Mouse (Mus musculus): Measurements from ENCODE around the gene Gm9918.

Gm9918 gene

DNA sequence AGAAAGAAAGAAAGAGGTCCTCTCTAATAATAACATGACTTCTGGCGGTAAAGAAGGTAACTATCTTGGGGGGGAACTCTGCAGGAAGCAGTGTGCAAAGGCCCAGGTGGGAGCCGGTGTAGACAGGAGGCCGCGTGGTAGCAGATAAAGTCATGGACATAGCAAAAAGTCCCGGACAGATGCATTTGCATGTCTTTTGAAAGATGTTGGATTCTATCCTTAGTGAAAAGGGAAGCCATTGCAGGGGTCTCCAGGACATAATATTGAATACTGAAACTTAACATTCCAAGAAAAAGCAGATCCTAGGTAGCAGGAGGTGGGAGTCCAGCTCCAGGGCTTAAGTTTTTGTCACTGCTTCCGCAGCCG, 8.3 kb downstream of the Gm9918 start:
- peak; percentile 30 for DNase-seq (ENCODE audit: low spot score)

DNA sequence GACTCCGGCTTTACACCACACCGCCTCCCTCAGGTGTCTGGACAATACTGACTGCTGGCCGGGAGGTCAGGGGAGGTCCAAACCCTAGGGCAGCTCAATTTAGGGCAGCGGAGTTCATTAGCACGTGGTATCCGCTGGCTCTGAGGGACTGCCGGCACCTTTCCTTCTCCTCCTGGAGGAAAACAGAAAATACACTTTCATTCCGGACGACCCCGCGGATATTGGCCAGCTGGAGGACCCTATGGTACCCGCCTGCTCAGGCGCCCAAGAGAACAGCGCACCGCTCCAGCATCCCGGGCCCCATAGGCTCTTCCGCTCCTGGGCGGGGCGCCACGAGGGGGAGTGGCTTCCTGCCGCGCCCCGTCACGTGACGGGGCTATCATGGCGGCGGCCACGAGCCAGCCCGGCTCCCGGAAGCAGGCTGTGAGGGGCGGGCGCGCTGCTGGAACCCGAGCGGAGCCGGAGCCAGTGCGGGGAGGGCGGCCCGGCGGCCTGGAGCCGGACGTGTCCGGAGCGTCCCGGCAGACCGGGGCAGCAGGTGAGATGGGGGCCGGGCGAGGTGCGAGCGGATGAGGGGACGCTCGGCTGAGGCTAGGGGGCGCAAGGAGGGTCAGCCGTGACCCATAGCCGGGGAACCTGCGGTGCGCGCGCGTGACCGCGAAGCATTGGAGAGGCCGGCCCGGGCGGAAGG, 8.9 kb downstream of the Gm9918 start, which contains the start of gene Mfsd5:
Mfsd5 (plus strand) TSS at position 363 of the 691 bp plus-strand sequence.
- DNase-seq (ENCODE audit: low spot score) = peak; percentile 80

DNA sequence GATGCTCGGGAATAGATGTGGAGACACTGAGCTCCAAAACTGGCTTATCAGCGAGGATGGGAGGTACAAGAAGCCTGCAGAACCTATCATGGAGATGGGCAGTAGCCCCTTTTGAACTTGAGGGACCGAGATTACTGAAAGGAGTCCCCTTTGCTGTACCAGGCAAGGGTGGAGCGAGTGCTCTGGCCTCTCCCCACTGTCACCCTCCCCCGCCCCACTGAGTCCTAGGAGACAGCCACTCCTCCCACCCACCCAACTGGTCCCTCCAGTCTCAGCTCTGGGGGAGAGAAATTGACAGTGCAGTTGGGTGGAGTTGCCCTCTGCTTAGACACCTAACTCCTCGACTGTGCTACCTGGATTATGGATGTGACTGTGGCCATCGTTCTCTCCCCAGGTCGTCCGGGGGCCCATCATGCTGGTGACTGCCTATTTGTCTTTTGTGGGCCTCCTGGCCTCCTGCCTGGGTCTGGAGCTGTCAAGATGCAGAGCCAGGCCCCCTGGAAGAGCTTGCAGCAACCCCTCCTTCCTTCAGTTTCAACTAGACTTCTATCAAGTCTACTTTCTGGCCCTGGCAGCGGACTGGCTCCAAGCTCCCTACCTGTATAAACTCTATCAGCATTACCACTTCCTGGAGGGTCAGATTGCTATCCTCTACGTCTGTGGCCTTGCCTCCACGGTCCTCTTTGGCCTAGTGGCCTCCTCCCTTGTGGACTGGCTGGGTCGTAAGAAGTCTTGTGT, 9.6 kb downstream of the Gm9918 start:
- no peak for DNase-seq (ENCODE audit: low spot score)

DNA sequence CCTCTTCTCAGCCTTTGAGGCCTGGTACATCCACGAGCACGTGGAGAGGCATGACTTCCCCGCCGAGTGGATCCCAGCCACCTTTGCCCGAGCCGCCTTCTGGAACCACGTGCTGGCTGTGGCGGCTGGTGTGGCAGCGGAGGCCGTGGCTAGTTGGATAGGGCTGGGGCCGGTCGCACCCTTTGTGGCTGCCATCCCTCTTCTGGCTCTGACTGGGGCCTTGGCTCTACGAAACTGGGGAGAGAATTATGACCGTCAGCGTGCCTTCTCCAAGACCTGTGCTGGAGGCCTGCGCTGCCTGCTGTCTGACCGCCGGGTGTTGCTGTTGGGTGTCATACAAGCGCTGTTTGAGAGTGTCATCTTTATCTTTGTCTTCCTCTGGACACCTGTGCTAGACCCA, 10.3 kb downstream of the Gm9918 start:
- DNase-seq (ENCODE audit: low spot score) = no peak

DNA sequence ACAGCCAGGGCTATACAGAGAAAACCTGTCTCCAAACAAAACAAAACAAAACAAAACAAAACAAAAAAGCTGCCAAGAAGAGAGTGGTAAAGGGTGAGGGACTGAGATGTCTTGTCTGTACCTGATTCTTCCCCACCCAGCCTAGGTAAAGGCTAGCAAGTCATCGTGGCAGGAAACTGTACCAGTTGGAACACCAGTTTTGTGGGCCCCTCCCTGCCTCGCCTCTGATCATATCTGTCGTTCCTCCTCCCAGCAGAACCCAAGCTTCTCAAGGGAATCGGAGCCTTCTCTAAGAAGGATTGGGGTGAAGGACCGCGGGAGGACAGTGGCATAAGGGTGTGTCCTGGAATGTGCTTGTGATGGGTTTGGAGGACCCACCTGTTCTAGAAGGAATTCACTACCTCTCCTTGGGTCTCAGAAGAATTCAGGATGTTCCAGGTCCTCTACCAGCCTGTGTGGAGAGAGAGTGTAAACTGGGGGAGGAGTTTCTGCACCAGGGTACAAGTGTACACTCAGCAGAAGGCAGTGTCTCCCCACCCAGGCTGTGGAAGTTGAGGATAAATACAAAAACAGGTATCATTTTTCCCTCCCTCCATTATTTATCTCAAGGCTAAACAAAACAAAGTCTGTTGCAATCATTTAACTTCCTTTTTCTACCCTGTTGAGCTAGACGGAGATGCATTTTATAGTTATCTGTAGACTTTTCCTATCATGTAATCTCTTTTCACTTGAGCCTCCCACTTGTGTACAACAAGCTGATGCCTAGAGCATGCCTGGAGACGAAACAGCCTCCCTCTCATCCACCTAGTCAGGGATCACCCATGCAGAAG, 12.3 kb downstream of the Gm9918 start:
- no peak for DNase-seq (ENCODE audit: low spot score)

DNA sequence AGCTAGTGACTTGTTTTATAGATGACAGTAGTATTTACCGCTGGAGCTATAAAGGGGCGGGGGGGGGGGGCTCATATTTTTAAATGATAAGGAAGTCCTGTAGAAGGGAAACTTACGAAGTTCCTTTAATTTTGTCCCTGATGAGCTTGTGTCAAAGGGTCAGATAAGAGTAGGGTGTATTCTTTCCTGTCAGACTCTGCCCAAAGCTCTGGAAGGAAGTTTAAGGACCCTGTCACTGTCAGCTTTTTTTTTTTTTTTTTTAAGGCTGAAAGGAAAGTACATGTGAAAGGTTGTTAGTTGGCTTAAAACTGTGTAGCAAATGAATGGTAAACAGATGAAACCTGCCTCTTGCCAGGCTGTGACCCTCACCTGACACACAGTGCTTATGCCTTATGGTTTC, 13.3 kb downstream of the Gm9918 start:
- no peak for DNase-seq (ENCODE audit: low spot score)

DNA sequence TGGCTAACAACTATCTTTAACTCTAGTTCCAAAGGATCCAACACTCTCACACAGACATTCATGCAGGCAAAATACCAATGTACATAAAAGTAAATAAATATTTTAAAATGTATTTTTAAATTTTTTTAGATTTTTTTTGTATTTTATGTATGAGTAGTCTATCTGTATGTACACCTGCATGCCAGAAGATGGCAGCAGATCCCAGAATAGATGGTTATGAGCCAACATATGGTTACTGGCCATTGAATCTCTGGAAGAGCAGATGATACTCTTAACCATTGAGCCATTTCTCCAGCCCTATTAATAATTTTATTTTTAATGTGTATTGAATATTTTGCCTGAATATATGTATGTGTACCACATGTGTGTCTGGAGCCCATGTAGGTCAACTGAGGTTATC, 17.0 kb downstream of the Gm9918 start:
- peak; percentile 45 for DNase-seq (ENCODE audit: low spot score)

DNA sequence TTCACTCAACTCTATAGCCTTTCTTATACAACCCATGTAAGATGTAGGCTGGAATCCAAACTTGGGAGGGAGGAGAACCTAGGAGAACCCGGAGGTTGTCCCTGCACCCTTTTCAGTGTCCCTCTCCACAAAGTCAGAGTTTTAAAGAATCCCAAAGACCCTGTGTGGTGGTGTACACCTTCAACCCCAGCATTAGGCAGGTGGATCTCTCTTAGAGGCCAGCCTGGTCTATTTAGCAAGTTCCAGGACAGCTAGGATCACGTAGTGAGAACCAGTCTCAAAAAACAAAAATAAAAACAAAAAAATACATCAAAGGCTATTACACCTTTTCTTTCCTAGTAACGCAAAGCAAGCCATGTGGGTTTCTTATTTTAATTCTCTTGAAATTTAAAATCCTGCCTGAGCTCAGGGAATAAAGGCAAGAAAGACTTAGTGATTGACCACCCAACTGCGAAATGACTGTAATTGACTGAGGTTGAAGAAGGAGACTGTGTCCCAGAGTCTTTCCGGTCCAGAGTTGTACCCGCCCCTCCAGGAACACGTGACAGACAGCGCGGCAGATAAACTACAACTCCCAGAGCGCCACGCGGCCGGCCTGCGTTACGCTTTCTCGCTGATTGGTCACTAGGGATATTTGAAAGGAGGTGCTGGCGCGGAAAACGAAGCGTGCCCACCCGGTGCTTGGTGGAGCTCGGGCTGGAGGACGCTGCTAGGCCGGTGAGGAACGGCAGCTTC, 25.4 kb downstream of the Gm9918 start, which contains the start of gene Espl1:
Espl1 (plus strand) TSS at position 634 of the 735 bp plus-strand sequence.
- DNase-seq (ENCODE audit: low spot score) = peak; percentile 93

DNA sequence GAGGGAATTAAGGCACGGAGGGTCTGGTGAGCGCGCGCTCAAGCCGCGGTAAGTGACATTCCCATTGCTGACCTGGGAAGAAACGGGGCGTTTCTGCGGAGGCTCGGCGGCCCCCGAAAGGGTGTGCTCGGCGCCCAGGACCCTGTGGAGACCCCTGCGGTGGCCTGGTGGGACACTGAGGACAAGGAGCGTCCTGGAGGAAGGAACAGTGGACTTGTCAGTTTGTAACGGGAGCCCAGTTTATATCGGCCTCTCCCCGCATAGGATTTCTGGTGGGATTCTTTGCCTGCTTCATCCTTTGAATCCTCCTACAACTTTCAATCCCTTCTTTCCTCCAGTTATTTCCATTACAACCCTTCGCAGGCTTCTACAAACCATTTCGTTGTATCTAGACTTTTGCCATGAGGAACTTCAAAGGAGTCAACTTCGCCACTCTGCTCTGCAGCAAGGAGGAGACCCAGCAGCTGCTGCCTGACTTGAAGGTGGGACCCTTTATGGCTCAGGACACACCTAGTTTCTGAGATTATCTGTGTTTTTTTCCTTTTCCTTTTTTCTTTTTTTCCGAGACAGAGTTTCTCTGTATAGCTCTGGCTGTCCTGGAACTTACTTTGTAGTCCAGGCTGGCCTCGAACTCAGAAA, 26.1 kb downstream of the Gm9918 start:
- no peak for DNase-seq (ENCODE audit: low spot score)

DNA sequence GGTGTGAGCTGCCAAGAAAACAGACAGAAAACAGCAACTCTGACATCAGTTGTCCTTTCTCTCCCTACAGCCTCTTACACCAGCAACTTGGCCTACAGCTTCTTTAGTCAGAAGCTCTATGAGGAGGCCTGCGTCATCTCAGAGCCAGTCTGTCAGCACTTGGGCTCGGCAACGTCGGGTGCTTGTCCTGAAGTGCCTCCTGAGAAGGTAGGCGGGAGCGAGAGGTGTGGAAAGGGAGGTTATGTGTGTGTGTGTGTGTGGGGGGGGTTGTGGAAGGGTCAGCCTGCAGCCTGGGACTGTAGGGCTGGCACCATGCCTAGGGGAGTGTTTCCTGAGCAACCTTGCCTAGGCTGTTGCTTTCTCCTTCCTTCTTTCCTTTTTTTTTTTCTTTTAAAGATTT, 32.2 kb downstream of the Gm9918 start:
- DNase-seq (ENCODE audit: low spot score) = no peak

DNA sequence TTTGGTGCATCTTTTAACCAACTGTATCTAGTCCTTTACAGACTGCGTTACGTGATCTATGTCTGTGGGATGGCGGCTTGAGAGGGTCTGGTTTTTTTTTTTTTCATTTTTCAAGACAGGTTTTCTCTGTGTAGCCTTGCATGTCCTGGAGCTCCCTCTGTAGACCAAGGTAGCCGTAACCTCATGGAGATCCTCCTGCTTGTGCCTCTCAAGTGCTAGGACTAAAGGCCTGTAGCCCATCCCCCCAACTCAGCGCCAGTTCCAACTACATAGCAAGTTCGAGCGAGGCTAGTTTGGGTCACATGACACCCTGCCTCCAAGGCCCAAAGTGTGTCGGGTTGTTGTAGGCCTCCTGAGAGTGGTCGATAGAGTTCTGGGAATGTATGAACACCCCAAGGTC, 38.4 kb downstream of the Gm9918 start:
- DNase-seq (ENCODE audit: low spot score) = no peak

DNA sequence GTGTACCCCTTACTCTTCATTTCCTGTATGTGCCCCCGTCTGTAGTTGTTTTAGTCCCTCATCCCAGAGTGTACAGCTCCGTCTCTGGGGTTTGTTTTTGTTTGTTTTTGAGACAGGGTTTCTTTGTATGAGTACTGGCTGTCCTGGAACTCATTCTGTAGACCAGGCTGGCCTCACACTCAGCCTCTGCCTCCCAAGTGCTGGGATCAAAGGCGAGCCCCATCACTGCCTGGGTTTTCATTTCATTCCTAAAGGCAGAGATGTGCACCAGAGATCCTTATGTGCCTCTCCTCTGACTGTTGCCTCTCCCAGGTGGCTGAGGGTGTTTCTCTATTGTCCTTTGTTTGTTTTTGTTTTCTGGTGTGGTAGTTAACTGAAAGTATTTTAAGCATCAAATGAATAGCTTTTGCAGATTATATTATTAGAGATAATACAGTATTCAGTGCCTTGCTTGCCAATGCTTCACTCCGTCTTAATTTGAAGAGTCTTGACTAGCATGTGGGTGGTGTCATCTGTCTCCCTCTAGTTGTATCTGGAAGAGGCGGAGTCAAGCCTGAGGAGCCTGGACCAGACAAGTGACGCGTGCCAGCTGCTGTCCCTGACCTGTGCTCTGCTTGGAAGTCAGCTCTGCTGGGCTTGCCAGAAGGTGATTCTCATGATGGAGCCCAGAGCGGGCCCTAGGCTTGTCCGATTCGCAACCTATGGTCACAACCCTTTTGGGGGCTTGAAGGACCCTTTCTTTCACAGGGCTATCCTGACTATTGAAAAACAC, 39.9 kb downstream of the Gm9918 start:
- no peak for DNase-seq (ENCODE audit: low spot score)

DNA sequence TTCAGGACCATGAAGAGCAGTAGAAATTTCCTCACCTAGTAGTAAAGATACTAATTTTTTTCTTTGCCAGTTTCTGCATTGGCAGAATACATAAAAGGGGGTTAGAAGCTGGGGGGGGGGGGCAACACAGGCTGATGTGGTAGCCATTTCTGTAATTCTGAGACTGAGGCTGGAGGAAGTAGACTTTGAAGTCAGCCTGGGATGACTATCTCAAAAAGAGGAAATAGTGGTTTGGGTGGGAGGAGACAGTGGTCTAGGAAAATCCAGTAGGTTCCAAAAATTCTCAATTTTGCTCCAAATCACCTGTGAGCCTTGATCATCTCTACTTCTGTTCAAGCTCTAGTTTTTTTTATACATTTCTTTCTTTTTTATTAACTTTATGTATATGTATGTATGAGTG, 41.1 kb downstream of the Gm9918 start:
- DNase-seq (ENCODE audit: low spot score) = no peak

DNA sequence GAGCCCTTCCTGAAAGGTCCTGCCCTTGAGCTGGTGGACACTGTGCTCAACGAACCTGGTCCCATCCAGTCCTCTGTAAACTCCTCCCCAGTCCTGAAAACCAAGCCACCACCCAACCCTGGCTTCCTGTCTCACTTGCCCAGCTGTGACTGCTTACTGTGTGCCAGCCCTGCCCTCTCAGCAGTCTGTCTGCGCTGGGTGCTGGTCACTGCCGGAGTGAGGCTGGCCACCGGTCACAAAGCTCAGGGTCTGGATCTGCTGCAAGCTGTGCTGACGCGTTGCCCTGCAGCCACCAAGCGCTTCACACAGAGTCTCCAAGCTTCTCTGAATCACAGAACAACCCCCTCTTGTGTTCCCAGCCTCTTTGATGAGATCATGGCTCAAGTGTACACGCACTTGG, 44.9 kb downstream of the Gm9918 start:
- DNase-seq (ENCODE audit: low spot score) = no peak

DNA sequence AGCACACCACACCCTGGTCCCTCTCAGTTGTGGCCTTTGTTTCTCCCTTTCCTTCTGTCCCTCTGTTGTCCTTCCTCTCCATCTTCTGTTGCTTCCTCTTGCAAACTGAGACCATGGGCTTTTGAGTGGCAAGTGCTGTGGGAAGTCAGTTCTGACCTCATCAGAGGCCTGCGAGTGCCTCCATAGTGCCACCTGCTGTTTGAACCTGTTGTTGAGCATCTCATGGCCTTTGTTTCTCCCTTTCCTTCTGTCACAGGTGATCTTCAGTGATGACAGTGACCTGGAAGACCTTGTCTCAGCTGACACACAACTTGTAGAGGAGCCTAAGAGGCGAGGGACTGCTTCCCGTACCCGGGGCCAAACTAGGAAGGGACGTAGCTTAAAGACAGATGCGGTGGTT, 45.9 kb downstream of the Gm9918 start:
- peak; percentile 66 for DNase-seq (ENCODE audit: low spot score)

Data from T-cell, adult 2 months (primary cell).